Mouse (Mus musculus) ES-Bruce4 (cell line): ENCODE data around the gene Pigs. TPM values are rescaled to one million over a fixed set of nuclear protein-coding genes. Genes with fewer than 3 reads are reported as not detected.
A peak's percentile ranks its signal among the peaks of the same experiment; 100 is the strongest.

Source experiments
- H3K27ac ChIP-seq: 2 replicates; pipeline ENCODE4 v1.5.1; 2012; ENCODE audit warnings: low read length, inconsistent platforms; ENCODE audit not compliant: insufficient read depth
- H3K27me3 ChIP-seq: 2 replicates; pipeline ENCODE4 v1.6.1; 2012; ENCODE audit warnings: mild to moderate bottlenecking, low read length, inconsistent platforms; ENCODE audit not compliant: control insufficient read depth, poor library complexity, insufficient read depth, severe bottlenecking
- H3K36me3 ChIP-seq: 2 replicates; pipeline ENCODE4 v1.6.1; 2012; ENCODE audit warnings: inconsistent platforms, mild to moderate bottlenecking, low read length, moderate library complexity; ENCODE audit not compliant: control insufficient read depth, poor library complexity, insufficient read depth, severe bottlenecking
- H3K4me1 ChIP-seq: one replicate; pipeline ENCODE4 v1.8.1; 2011; ENCODE audit warnings: low read length; ENCODE audit not compliant: control insufficient read depth, insufficient read depth
- H3K4me3 ChIP-seq: 2 replicates; pipeline ENCODE4 v1.5.1; 2011; ENCODE audit warnings: low read depth, mild to moderate bottlenecking, low read length
- H3K9ac ChIP-seq: 2 replicates; pipeline ENCODE4 v1.6.1; 2012; ENCODE audit warnings: low read depth, mild to moderate bottlenecking, inconsistent platforms; ENCODE audit not compliant: poor library complexity, severe bottlenecking
- H3K9me3 ChIP-seq: replicated peaks from 2 replicates; pipeline ENCODE4 v1.6.1; 2012; ENCODE audit warnings: mild to moderate bottlenecking, low read length, inconsistent platforms; ENCODE audit not compliant: control insufficient read depth, poor library complexity, insufficient read depth, severe bottlenecking
- CTCF ChIP-seq: IDR thresholded peaks from one replicate; pipeline ENCODE4 v1.8.1; 2011; ENCODE audit warnings: low read depth, low read length
- EP300 ChIP-seq: IDR thresholded peaks from 2 replicates; pipeline ENCODE4 v1.6.1; 2011; ENCODE audit warnings: low read depth, low read length; ENCODE audit not compliant: insufficient read depth
- POLR2A ChIP-seq: IDR thresholded peaks from one replicate; pipeline ENCODE4 v1.8.1; 2011; ENCODE audit warnings: low read length; ENCODE audit not compliant: insufficient read depth
- polyA plus RNA-seq: library from polyadenylated mRNA; stranded (reverse); fragments of >200 nt; gene quantifications from 2 replicates; pipeline ENCODE4 v1.2.4, GENCODE M21; 2011; ENCODE audit warnings: low read depth; ENCODE audit not compliant: missing spikeins, insufficient read depth, insufficient read length

The Pigs gene
- polyA plus RNA-seq, 1 experiment = 24.2 TPM

GRCm38 (mm10) chr11:78328512-78329056 lies 369 bp downstream of the Pigs start:
- H3K9ac ChIP-seq = peak overlapping the region; percentile 84
- TF ChIP-seq POLR2A (peak; percentile 39), EP300 (no peak), CTCF (no peak)
- H3K27me3 ChIP-seq = no peaks in the 10 kb centered on the region
- no peak overlapping the region for H3K27ac ChIP-seq
- 0 out of 2 replicates have a peak, but pooled peaks cover 5% of the 10 kb centered on the region for H3K36me3 ChIP-seq
- H3K4me3 ChIP-seq = peak overlapping the region; percentile 86
- H3K9me3 ChIP-seq = no peaks in the 10 kb centered on the region
- no peaks in the 10 kb centered on the region for H3K4me1 ChIP-seq

- Histone ChIP-seq H3K4me3 (no peak overlapping the region), H3K4me1 (no peaks in the 10 kb centered on the region), H3K27ac (no peak overlapping the region), H3K27me3 (no peaks in the 10 kb centered on the region), H3K9me3 (no peaks in the 10 kb centered on the region), H3K9ac (no peak overlapping the region), H3K36me3 (peaks cover 11% of the 10 kb centered on the region)
- TF ChIP-seq EP300 = no peak
- no peak for TF ChIP-seq CTCF
- no peak for TF ChIP-seq POLR2A
Observed at GRCm38 (mm10) chr11:78332676-78333075, 4.5 kb downstream of the Pigs start.

- no peak for TF ChIP-seq EP300
- TF ChIP-seq CTCF = no peak
- no peak for TF ChIP-seq POLR2A
- Histone ChIP-seq H3K36me3 (peaks cover 17% of the 10 kb centered on the region), H3K27ac (no peak overlapping the region)
Observed at GRCm38 (mm10) chr11:78333992-78334391, 5.8 kb downstream of the Pigs start.

GRCm38 (mm10) chr11:78337040-78337439 lies 8.8 kb downstream of the Pigs start:
- H3K36me3 ChIP-seq = peaks cover 20% of the 10 kb centered on the region
- no peak overlapping the region for H3K4me3 ChIP-seq
- H3K27ac ChIP-seq = no peak overlapping the region
- TF ChIP-seq EP300 (no peak), CTCF (no peak), POLR2A (no peak)
- H3K9me3 ChIP-seq = no peaks in the 10 kb centered on the region
- H3K27me3 ChIP-seq = no peaks in the 10 kb centered on the region
- no peaks in the 10 kb centered on the region for H3K4me1 ChIP-seq
- no peak overlapping the region for H3K9ac ChIP-seq

More at GRCm38 (mm10) chr11:78333992-78334391, 5.8 kb downstream of the Pigs start:
- Histone ChIP-seq H3K27me3 (no peaks in the 10 kb centered on the region), H3K4me1 (no peaks in the 10 kb centered on the region), H3K9ac (no peak overlapping the region), H3K9me3 (no peaks in the 10 kb centered on the region), H3K4me3 (no peak overlapping the region)

- Histone ChIP-seq H3K4me1 (no peaks in the 10 kb centered on the region), H3K27ac (no peak overlapping the region), H3K9ac (no peak overlapping the region), H3K4me3 (no peak overlapping the region), H3K36me3 (0 out of 2 replicates have a peak, but pooled peaks cover 11% of the 10 kb centered on the region), H3K9me3 (no peaks in the 10 kb centered on the region), H3K27me3 (no peaks in the 10 kb centered on the region)
- TF ChIP-seq POLR2A (no peak), CTCF (no peak), EP300 (no peak)
Observed at GRCm38 (mm10) chr11:78341702-78342101, 13.5 kb downstream of the Pigs start.
